Mouse (Mus musculus): ENCODE data around the gene Dpf2.

DNA sequence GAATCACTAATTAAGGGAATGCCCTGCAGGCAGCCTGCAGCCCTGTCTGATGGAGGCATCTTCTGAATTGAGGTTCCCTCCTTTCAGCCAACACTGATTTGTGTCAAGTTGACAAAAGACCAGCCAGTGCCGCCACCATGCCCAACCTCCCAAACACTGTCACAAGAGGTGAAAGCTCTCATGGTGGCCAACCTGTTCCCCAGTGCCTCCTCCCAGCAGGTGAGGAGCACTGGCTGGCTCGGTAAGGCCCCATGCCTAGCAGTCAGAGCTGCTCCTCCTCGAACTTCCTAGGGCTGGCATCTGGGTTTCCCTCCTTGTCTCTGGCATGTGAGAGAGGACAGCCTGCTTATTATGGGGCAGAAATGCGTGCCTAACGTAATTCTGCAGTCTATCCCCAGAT is 26.9 kb upstream of the Dpf2 start:
- TF ChIP-seq EP300 (optimal IDR thresholded peaks at IDR 0.05) (no peak), CTCF (IDR thresholded peaks at IDR 0.05; ENCODE audit: low read depth) (no peak)

All from stomach, postnatal 0 days (tissue).